ENCODE assay signal across 34 mouse cellular contexts in the genomic region with DNA sequence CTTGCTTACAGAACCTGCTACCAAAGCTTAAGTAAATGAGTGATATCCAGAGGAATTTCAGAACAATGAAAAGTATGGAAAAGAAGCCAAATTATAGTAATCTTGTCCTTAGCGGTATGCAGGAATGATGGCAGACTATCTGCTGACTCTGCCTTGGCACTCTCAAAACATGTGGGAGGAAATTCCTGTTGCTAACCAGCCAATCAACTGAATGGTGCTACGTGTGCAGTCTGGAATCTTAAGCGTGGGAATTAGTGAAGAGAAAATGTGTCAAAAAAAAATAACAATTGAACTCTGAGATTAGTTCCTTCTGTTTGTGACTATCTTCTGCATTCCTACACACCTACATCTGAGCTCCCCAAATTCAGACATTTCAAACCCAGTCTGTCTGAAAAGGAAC.
DNase-seq lines count a peak whose midpoint lies in the region; ATAC-seq and TF ChIP-seq lines count a peak whose summit lies in the region.
"Had no signal": no experiment of that assay in that cellular context is flagged by ENCODE, and none has a peak within 500 bp of the region (broad histone marks: within the 10 kb centered on the region; RNA-seq: fewer than 3 reads in every experiment).

No protein-coding gene starts in this region.

- peak; percentile 67 for DNase-seq in layer of hippocampus, adult 9-11 months
- DNase-seq in layer of hippocampus, postnatal 10 days (ENCODE audit: low spot score in 2 of 2): no peak
- peak; percentile 6 for DNase-seq in lung, postnatal 0 days (ENCODE audit: low spot score)
- no peak for DNase-seq in lung, postnatal 10 days
- peak; percentile 8 for DNase-seq in testis, postnatal 14 days (ENCODE audit: low spot score)
- DNase-seq in testis, postnatal 10 days (ENCODE audit: low spot score): no peak
- DNase-seq in heart, adult 9 months (ENCODE audit: low spot score in 2 of 2): no peak
- DNase-seq: adrenal gland, adult 8-10 months; B cell, adult 2 months; cerebellum, adult 8-10 months; cerebellum, postnatal 25 days; forebrain, postnatal 0 days; gastrocnemius, adult 2 months; gastrocnemius, postnatal 36 days; heart, adult 18-20 months; heart, postnatal 4 days; kidney, adult 8-10 months; kidney, postnatal 4 days; liver, embryonic 13.5 days; lung, adult 18-20 months; thymus, adult 18-20 months; thymus, postnatal 25 days had no signal

- no peaks in the 10 kb centered on the region for H3K36me3 ChIP-seq in lung, postnatal 0 days (ENCODE audit: insufficient read depth, low read length)
- H3K36me3 ChIP-seq: embryonic facial prominence, embryonic 10.5 days; embryonic facial prominence, embryonic 15.5 days; forebrain, embryonic 12.5 days; heart, embryonic 12.5 days; hindbrain, embryonic 13.5 days; limb, embryonic 10.5 days; limb, embryonic 15.5 days; liver, embryonic 13.5 days; midbrain, embryonic 13.5 days had no signal

- no peak overlapping the region for H3K4me2 ChIP-seq in lung, postnatal 0 days (replicated peaks; ENCODE audit: low read depth, low read length)
- H3K4me2 ChIP-seq: embryonic facial prominence, embryonic 15.5 days; forebrain, embryonic 12.5 days; heart, embryonic 12.5 days; hindbrain, embryonic 13.5 days; limb, embryonic 15.5 days; liver, embryonic 13.5 days; midbrain, embryonic 13.5 days had no signal

- H3K27ac ChIP-seq in lung, postnatal 0 days (ENCODE audit: low read length): no peak overlapping the region
- H3K27ac ChIP-seq: embryonic facial prominence, embryonic 10.5 days; embryonic facial prominence, embryonic 15.5 days; forebrain, embryonic 12.5 days; gastrocnemius, adult 2 months; hindbrain, embryonic 13.5 days; kidney, postnatal 0 days; limb, embryonic 10.5 days; limb, embryonic 15.5 days; liver, embryonic 13.5 days; macrophage; midbrain, embryonic 13.5 days had no signal

- H3K27me3 ChIP-seq in lung, postnatal 0 days (replicated peaks; ENCODE audit: insufficient read depth, low read length): no peaks in the 10 kb centered on the region
- H3K27me3 ChIP-seq: CH12.LX; embryonic facial prominence, embryonic 15.5 days; forebrain, embryonic 12.5 days; heart, embryonic 12.5 days; hindbrain, embryonic 13.5 days; limb, embryonic 15.5 days; liver, embryonic 13.5 days; midbrain, embryonic 13.5 days had no signal

- no peak overlapping the region for H3K9ac ChIP-seq in lung, postnatal 0 days (replicated peaks; ENCODE audit: low read depth)
- H3K9ac ChIP-seq: embryonic facial prominence, embryonic 15.5 days; forebrain, embryonic 12.5 days; forebrain, postnatal 0 days; heart, embryonic 12.5 days; hindbrain, embryonic 13.5 days; limb, embryonic 15.5 days; liver, embryonic 13.5 days; midbrain, embryonic 13.5 days had no signal

- no peaks in the 10 kb centered on the region for H3K9me3 ChIP-seq in lung, postnatal 0 days (ENCODE audit: low read length)
- H3K9me3 ChIP-seq: embryonic facial prominence, embryonic 10.5 days; embryonic facial prominence, embryonic 15.5 days; forebrain, embryonic 12.5 days; heart, embryonic 12.5 days; hindbrain, embryonic 13.5 days; limb, embryonic 10.5 days; limb, embryonic 15.5 days; liver, embryonic 13.5 days; midbrain, embryonic 13.5 days had no signal

- WGBS in lung, postnatal 0 days: 50% methylated on average over 3 of the region's 3 CpGs

- no peak overlapping the region for H3K4me3 ChIP-seq in lung, postnatal 0 days (ENCODE audit: low read depth, low read length)
- H3K4me3 ChIP-seq: embryonic facial prominence, embryonic 10.5 days; embryonic facial prominence, embryonic 15.5 days; forebrain, embryonic 12.5 days; gastrocnemius, adult 2 months; heart, embryonic 12.5 days; hindbrain, embryonic 13.5 days; limb, embryonic 10.5 days; limb, embryonic 15.5 days; liver, embryonic 13.5 days; midbrain, embryonic 13.5 days had no signal

- ATAC-seq in lung, postnatal 0 days: no peak
- ATAC-seq: forebrain, postnatal 0 days; intestine, embryonic 16.5 days; midbrain, embryonic 13.5 days had no signal

- no peak for TF ChIP-seq CTCF in lung, postnatal 0 days (IDR thresholded peaks at IDR 0.05)

- H3K4me1 ChIP-seq in lung, postnatal 0 days (ENCODE audit: insufficient read depth, low read depth, low read length): no peaks in the 10 kb centered on the region
- H3K4me1 ChIP-seq: embryonic facial prominence, embryonic 10.5 days; embryonic facial prominence, embryonic 15.5 days; forebrain, embryonic 12.5 days; heart, embryonic 12.5 days; hindbrain, embryonic 13.5 days; limb, embryonic 10.5 days; limb, embryonic 15.5 days; liver, embryonic 13.5 days; midbrain, embryonic 13.5 days had no signal

- no peak for TF ChIP-seq EP300 in lung, postnatal 0 days (IDR thresholded peaks at IDR 0.05)

Comparison
In these comparisons a context has a peak if more than half of its experiments do, and no peak if none do; other contexts are left out.
1. DNase-seq: peak in layer of hippocampus, adult 9-11 months (single experiment), lung, postnatal 0 days (single experiment) and testis, postnatal 14 days (single experiment); none in layer of hippocampus, postnatal 10 days (0 of 2), lung, postnatal 10 days (single experiment), testis, postnatal 10 days (single experiment) and heart, adult 9 months (0 of 2).